Mouse (Mus musculus) MEL (cell line): ENCODE measurements at regions not wholly inside any gene's neighbourhood (a gene's known extent, or its start where the extent isn't known, plus 50 kb on each side); places are given as distances from the start of the nearest gene placed in this dataset.

Experiments
- DNase-seq: peaks from one replicate; pipeline ENCODE4 v3.0.0; 2011; ENCODE audit warnings: low read depth, low spot score
- H3K27ac ChIP-seq: 2 replicates; pipeline ENCODE4 v1.5.1; 2012; ENCODE audit warnings: low read depth, mild to moderate bottlenecking, control low read depth, low read length, moderate library complexity; ENCODE audit not compliant: control insufficient read depth
- H3K27me3 ChIP-seq, 2 experiments: fragments of 150-350 bp in 1 of 2; sonication (generic) in 1 of 2; 2 replicates each; pipeline ENCODE4 v1.6.1; 2012; ENCODE audit warnings: low read length in 2 of 2, mild to moderate bottlenecking in 2 of 2, improper control_type of control experiment in 1 of 2, moderate library complexity in 1 of 2; ENCODE audit not compliant: insufficient read depth in 2 of 2, control insufficient read depth in 1 of 2
- H3K36me3 ChIP-seq, 2 experiments: 2 replicates each; pipeline ENCODE4 v1.6.1; 2012 to 2014; ENCODE audit warnings: low read length in 2 of 2, improper control_type of control experiment in 1 of 2, inconsistent platforms in 1 of 2, mild to moderate bottlenecking in 1 of 2; ENCODE audit not compliant: insufficient read depth in 2 of 2, control insufficient read depth in 1 of 2
- H3K4me1 ChIP-seq, 2 experiments: fragments of 150-350 bp in 1 of 2; sonication (generic) in 1 of 2; 2 replicates each; pipeline ENCODE4 v1.6.1; 2012; ENCODE audit warnings: low read length in 2 of 2, improper control_type of control experiment in 1 of 2, mild to moderate bottlenecking in 1 of 2; ENCODE audit not compliant: insufficient read depth in 2 of 2, control insufficient read depth in 1 of 2
- H3K4me3 ChIP-seq, 2 experiments: fragments of 150-350 bp in 1 of 2; sonication (generic) in 1 of 2; 2 replicates each; pipeline ENCODE4 v1.5.1; 2012; ENCODE audit warnings: low read depth in 2 of 2, low read length in 2 of 2, mild to moderate bottlenecking in 2 of 2, moderate library complexity in 2 of 2, control low read depth in 1 of 2, improper control_type of control experiment in 1 of 2; ENCODE audit not compliant: control insufficient read depth in 1 of 2, insufficient read depth in 1 of 2
- H3K79me2 ChIP-seq: 2 replicates; pipeline ENCODE4 v1.6.1; 2012; ENCODE audit warnings: mild to moderate bottlenecking, low read length, moderate library complexity; ENCODE audit not compliant: control insufficient read depth, poor library complexity, insufficient read depth
- H3K9ac ChIP-seq: 2 replicates; pipeline ENCODE4 v1.6.1; 2012; ENCODE audit warnings: low read depth, mild to moderate bottlenecking, control low read depth, low read length, moderate library complexity; ENCODE audit not compliant: control insufficient read depth, poor library complexity, severe bottlenecking
- H3K9me3 ChIP-seq: fragments of 150-350 bp; sonication (generic); replicated peaks from 2 replicates; pipeline ENCODE4 v1.6.1; 2012; ENCODE audit warnings: mild to moderate bottlenecking, low read length, improper control_type of control experiment, moderate library complexity; ENCODE audit not compliant: insufficient read depth
- CHD1 ChIP-seq: IDR thresholded peaks from 2 replicates; pipeline ENCODE4 v1.6.1; 2012; ENCODE audit warnings: low read depth, mild to moderate bottlenecking, inconsistent platforms, low read length, improper control_type of control experiment
- CHD2 ChIP-seq: IDR thresholded peaks from 2 replicates; pipeline ENCODE4 v1.6.1; 2011; ENCODE audit warnings: low read length, improper control_type of control experiment
- CTCF ChIP-seq, 3 experiments: IDR thresholded peaks in 2 of 3; conservative IDR thresholded peaks in 1 of 3; 2 replicates each; pipeline ENCODE4 v1.5.1; 2011 to 2012; ENCODE audit warnings: low read length in 3 of 3, low read depth in 2 of 3, mild to moderate bottlenecking in 2 of 3, improper control_type of control experiment in 1 of 3, inconsistent platforms in 1 of 3, mixed read lengths in 1 of 3, moderate library complexity in 1 of 3; ENCODE audit not compliant: control insufficient read depth in 1 of 3, insufficient read depth in 1 of 3, poor library complexity in 1 of 3, severe bottlenecking in 1 of 3
- EP300 ChIP-seq, 2 experiments: IDR thresholded peaks; 2 replicates each; pipeline ENCODE4 v1.6.1; 2011; ENCODE audit warnings: improper control_type of control experiment in 2 of 2, low read length in 2 of 2, low read depth in 1 of 2, mild to moderate bottlenecking in 1 of 2
- ETS1 ChIP-seq: IDR thresholded peaks from 2 replicates; pipeline ENCODE4 v1.6.1; 2012; ENCODE audit warnings: low read depth, mild to moderate bottlenecking, inconsistent platforms, low read length, improper control_type of control experiment, moderate library complexity
- GABPA ChIP-seq: IDR thresholded peaks from 2 replicates; pipeline ENCODE4 v1.6.1; 2012; ENCODE audit warnings: low read depth, mild to moderate bottlenecking, inconsistent platforms, low read length, improper control_type of control experiment, moderate library complexity
- MAFK ChIP-seq: IDR thresholded peaks from 2 replicates; pipeline ENCODE4 v1.6.1; 2011; ENCODE audit warnings: low read depth, mild to moderate bottlenecking, low read length, improper control_type of control experiment, borderline replicate concordance
- MEF2A ChIP-seq: IDR thresholded peaks from 2 replicates; pipeline ENCODE4 v1.6.1; 2014; ENCODE audit warnings: low read depth, mild to moderate bottlenecking, inconsistent platforms, low read length, improper control_type of control experiment; ENCODE audit not compliant: poor library complexity, insufficient replicate concordance, severe bottlenecking; ENCODE audit errors: extremely low read depth
- NRF1 ChIP-seq: IDR thresholded peaks from 2 replicates; pipeline ENCODE4 v1.6.1; 2014; ENCODE audit warnings: low read depth, mild to moderate bottlenecking, inconsistent platforms, low read length, improper control_type of control experiment, moderate library complexity; ENCODE audit not compliant: poor library complexity, insufficient read depth, severe bottlenecking
- RAD21 ChIP-seq: IDR thresholded peaks from 2 replicates; pipeline ENCODE4 v1.6.1; 2011; ENCODE audit warnings: mild to moderate bottlenecking, low read depth, low read length, improper control_type of control experiment
- SIN3A ChIP-seq: IDR thresholded peaks from 2 replicates; pipeline ENCODE4 v1.6.1; 2012; ENCODE audit warnings: low read length, improper control_type of control experiment, inconsistent platforms
- SMC3 ChIP-seq: IDR thresholded peaks from 2 replicates; pipeline ENCODE4 v1.6.1; 2011; ENCODE audit warnings: low read depth, low read length, improper control_type of control experiment
- TCF12 ChIP-seq: IDR thresholded peaks from 2 replicates; pipeline ENCODE4 v1.6.1; 2014; ENCODE audit warnings: low read depth, mild to moderate bottlenecking, inconsistent platforms, low read length, improper control_type of control experiment, moderate library complexity
- UBTF ChIP-seq: IDR thresholded peaks from 2 replicates; pipeline ENCODE4 v1.6.1; 2012; ENCODE audit warnings: low read depth, mild to moderate bottlenecking, inconsistent platforms, low read length, improper control_type of control experiment, moderate library complexity, borderline replicate concordance; ENCODE audit not compliant: insufficient read depth
- USF1 ChIP-seq: IDR thresholded peaks from 2 replicates; pipeline ENCODE4 v1.6.1; 2014; ENCODE audit warnings: low read depth, mild to moderate bottlenecking, inconsistent platforms, low read length, improper control_type of control experiment, moderate library complexity
- ZMIZ1 ChIP-seq: IDR thresholded peaks from 2 replicates; pipeline ENCODE4 v1.6.1; 2012; ENCODE audit warnings: low read depth, mild to moderate bottlenecking, inconsistent platforms, low read length, improper control_type of control experiment, moderate library complexity

- no peak overlapping the region for H3K4me3 ChIP-seq
- no peaks in the 10 kb centered on the region for H3K36me3 ChIP-seq
- no peak overlapping the region for H3K9ac ChIP-seq
- H3K27me3 ChIP-seq, result no peaks in the 10 kb centered on the region
- no peaks in the 10 kb centered on the region for H3K9me3 ChIP-seq
- TF ChIP-seq ZMIZ1 (no peak), NRF1 (no peak), USF1 (no peak), RAD21 (no peak), EP300 (IDR thresholded peaks at IDR 0.05; ENCODE audit: low read depth in 1 of 2, low read length in 2 of 2) (no peak), SMC3 (no peak), MEF2A (no peak), GABPA (no peak), SIN3A (no peak), TCF12 (no peak)
- no peak for DNase-seq
- H3K27ac ChIP-seq, result no peak overlapping the region
- H3K4me1 ChIP-seq, result no peaks in the 10 kb centered on the region
- no peaks in the 10 kb centered on the region for H3K79me2 ChIP-seq
Observed at GRCm38 (mm10) chr8:89185314-89185713, 141.4 kb upstream of the Sall1 start.

GRCm38 (mm10) chr8:89175631-89176030 lies 131.7 kb upstream of the Sall1 start:
- H3K9ac ChIP-seq, result no peak overlapping the region
- no peak overlapping the region for H3K4me3 ChIP-seq
- H3K9me3 ChIP-seq, result no peaks in the 10 kb centered on the region
- TF ChIP-seq TCF12, result no peak
- no peak for TF ChIP-seq EP300 (IDR thresholded peaks at IDR 0.05; ENCODE audit: low read depth in 1 of 2, low read length in 2 of 2)
- TF ChIP-seq ZMIZ1, result no peak
- TF ChIP-seq UBTF, result no peak
- no peak for TF ChIP-seq ETS1
- no peak for TF ChIP-seq NRF1
- no peak for TF ChIP-seq MAFK
- H3K79me2 ChIP-seq, result no peaks in the 10 kb centered on the region
- no peaks in the 10 kb centered on the region for H3K36me3 ChIP-seq
- H3K4me1 ChIP-seq, result no peaks in the 10 kb centered on the region
- no peak overlapping the region for H3K27ac ChIP-seq
- H3K27me3 ChIP-seq, result no peaks in the 10 kb centered on the region
- no peak for DNase-seq

GRCm38 (mm10) chr8:89171561-89171960 lies 127.6 kb upstream of the Sall1 start:
- Histone ChIP-seq H3K79me2 (no peaks in the 10 kb centered on the region), H3K27me3 (no peaks in the 10 kb centered on the region), H3K9ac (no peak overlapping the region), H3K9me3 (no peaks in the 10 kb centered on the region), H3K4me1 (no peaks in the 10 kb centered on the region), H3K36me3 (no peaks in the 10 kb centered on the region), H3K4me3 (no peak overlapping the region), H3K27ac (no peak overlapping the region)
- DNase-seq, result no peak
- TF ChIP-seq CTCF (IDR thresholded peaks at IDR 0.05 in 2 of 3, conservative IDR thresholded peaks at IDR 0.05 in 1 of 3; ENCODE audit: control insufficient read depth in 1 of 3, insufficient read depth in 1 of 3, low read depth in 2 of 3, low read length in 3 of 3, poor library complexity in 1 of 3, severe bottlenecking in 1 of 3) (no peak), UBTF (no peak), CHD1 (no peak), CHD2 (no peak), NRF1 (no peak)
